Mouse (Mus musculus) ES-Bruce4 (cell line): ENCODE data around the gene Ankrd34a.

Experiments used
- CTCF ChIP-seq: IDR thresholded peaks from one replicate; pipeline ENCODE4 v1.8.1; 2011; ENCODE audit warnings: low read depth, low read length
- POLR2A ChIP-seq: IDR thresholded peaks from one replicate; pipeline ENCODE4 v1.8.1; 2011; ENCODE audit warnings: low read length; ENCODE audit not compliant: insufficient read depth

DNA sequence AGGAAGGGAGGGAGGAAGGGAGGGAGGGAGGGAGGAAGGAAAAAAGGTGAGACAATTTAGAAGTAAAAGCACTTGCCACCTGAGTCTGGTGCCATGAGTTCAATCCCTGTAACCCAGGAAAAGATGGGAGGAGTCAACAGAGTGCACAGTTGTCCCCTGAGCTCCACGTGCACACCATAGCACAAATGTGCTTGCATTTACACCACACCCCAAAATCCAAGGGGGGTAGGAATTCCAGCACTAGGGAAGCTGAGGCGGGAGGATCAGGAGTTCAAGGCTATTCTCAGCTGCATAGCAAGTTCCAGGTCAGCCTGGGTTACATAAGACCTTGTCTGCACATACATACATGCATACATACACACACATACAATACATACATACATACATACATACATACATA lies 25.1 kb upstream of the Ankrd34a start:
- no peak for TF ChIP-seq CTCF
- no peak for TF ChIP-seq POLR2A
